Mouse (Mus musculus) spleen, adult 2 months (tissue): ENCODE results near the gene Pdgfd. TPM values are rescaled to one million over a fixed set of nuclear protein-coding genes. Genes with fewer than 3 reads are reported as not detected.

Experiments used
- DNase-seq, 2 experiments: peaks; one replicate each; pipeline versions ENCODE4 v3.0.0 to v3.0.0-alpha.2; 2012 to 2021; ENCODE audit warnings: low spot score in 2 of 2, low read depth in 1 of 2
- H3K27ac ChIP-seq: fragments of 200-500 bp; 2 replicates; pipeline ENCODE4 v1.5.1; 2012; ENCODE audit warnings: low read length, inconsistent platforms; ENCODE audit not compliant: insufficient read depth
- H3K27me3 ChIP-seq: fragments of 200-500 bp; 2 replicates; pipeline ENCODE4 v1.6.1; 2012; ENCODE audit warnings: mild to moderate bottlenecking, moderate library complexity, low read length, inconsistent platforms; ENCODE audit not compliant: control insufficient read depth, insufficient read depth
- H3K36me3 ChIP-seq: fragments of 200-500 bp; 2 replicates; pipeline ENCODE4 v1.6.1; 2012; ENCODE audit warnings: mild to moderate bottlenecking, low read length, inconsistent platforms; ENCODE audit not compliant: control insufficient read depth, insufficient read depth
- H3K4me1 ChIP-seq: fragments of 200-500 bp; 2 replicates; pipeline ENCODE4 v1.6.1; 2011; ENCODE audit warnings: inconsistent platforms; ENCODE audit not compliant: control insufficient read depth, insufficient read depth, insufficient read length
- H3K4me3 ChIP-seq: fragments of 200-500 bp; 2 replicates; pipeline ENCODE4 v1.5.1; 2011; ENCODE audit warnings: mild to moderate bottlenecking, inconsistent platforms; ENCODE audit not compliant: insufficient read depth, insufficient read length; ENCODE audit errors: extremely low read depth
- CTCF ChIP-seq: fragments of 200-500 bp; IDR thresholded peaks from 2 replicates; pipeline ENCODE4 v1.5.1; 2011; ENCODE audit warnings: mild to moderate bottlenecking, inconsistent platforms; ENCODE audit not compliant: insufficient read depth, insufficient read length, insufficient replicate concordance; ENCODE audit errors: extremely low read depth
- POLR2A ChIP-seq: fragments of 200-500 bp; IDR thresholded peaks from 2 replicates; pipeline ENCODE4 v1.6.1; 2011; ENCODE audit warnings: low read depth, low read length, inconsistent platforms
- WGBS: fragments of 180-500 bp; shearing (Covaris S2); methylation state at CpG from one replicate; pipeline ENCODE4 v1.1.7; 2018; 5-methylcytosine and 5-hydroxymethylcytosine counted together
- polyA plus RNA-seq: library from polyadenylated mRNA; depleted of rRNA; stranded (reverse); fragments of >200 nt; gene quantifications from 2 replicates; pipeline ENCODE4 v1.2.3, GENCODE M21; 2012; rRNA removed

Gene Pdgfd
- polyA plus RNA-seq, 1 experiment = 0.43 TPM

GRCm38 (mm10) chr9:6360795-6361194, 192.4 kb downstream of the Pdgfd start:
- no peak for DNase-seq
- Histone ChIP-seq H3K27me3 (no peaks in the 10 kb centered on the region), H3K4me1 (no peaks in the 10 kb centered on the region), H3K36me3 (no peaks in the 10 kb centered on the region), H3K4me3 (no peak overlapping the region), H3K27ac (no peak overlapping the region)
- 96% methylated on average over 2 of the region's 2 CpGs for WGBS
- TF ChIP-seq CTCF (no peak), POLR2A (no peak)

DNA sequence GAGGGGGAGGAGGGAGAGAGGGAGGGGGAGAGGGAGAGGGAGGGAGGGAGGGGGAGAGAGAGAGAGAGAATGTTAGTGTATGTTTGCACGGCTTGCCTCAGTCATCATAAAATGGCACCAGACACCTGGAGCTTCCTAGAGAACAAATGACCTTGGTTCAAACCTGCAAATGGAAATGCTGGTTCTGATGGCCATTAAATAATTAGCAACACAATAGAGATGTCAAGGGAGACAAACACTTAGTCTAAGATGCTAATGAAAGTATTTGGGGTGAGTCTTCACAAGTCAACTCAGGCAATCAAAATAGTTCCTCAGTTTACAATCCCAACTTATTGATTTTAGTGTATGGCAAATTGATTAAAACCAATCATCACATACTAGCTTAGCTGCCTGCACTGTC, 198.2 kb downstream of the Pdgfd start:
- no peak for TF ChIP-seq POLR2A
- TF ChIP-seq CTCF = no peak
- Histone ChIP-seq H3K4me1 (no peaks in the 10 kb centered on the region), H3K27me3 (no peaks in the 10 kb centered on the region), H3K27ac (no peak overlapping the region), H3K4me3 (no peak overlapping the region), H3K36me3 (no peaks in the 10 kb centered on the region)
- DNase-seq = no peak
- WGBS = 100% methylated on average over 1 of the region's 1 CpGs

- 0 out of 2 replicates have a peak, but pooled peaks cover 2% of the 10 kb centered on the region for H3K4me1 ChIP-seq
- TF ChIP-seq POLR2A (no peak), CTCF (no peak)
- 6% methylated on average over 1 of the region's 1 CpGs for WGBS
- H3K36me3 ChIP-seq = no peaks in the 10 kb centered on the region
- H3K27me3 ChIP-seq = no peaks in the 10 kb centered on the region
- H3K27ac ChIP-seq = no peak overlapping the region
- no peak overlapping the region for H3K4me3 ChIP-seq
- DNase-seq = no peak
These were observed 233.4 kb downstream of the Pdgfd start for GRCm38 (mm10) chr9:6401764-6402163.

GRCm38 (mm10) chr9:6406535-6406934, 238.2 kb downstream of the Pdgfd start:
- no peaks in the 10 kb centered on the region for H3K27me3 ChIP-seq
- DNase-seq = no peak
- H3K4me1 ChIP-seq = no peaks in the 10 kb centered on the region
- TF ChIP-seq POLR2A (no peak), CTCF (no peak)
- H3K36me3 ChIP-seq = no peaks in the 10 kb centered on the region
- WGBS = 75% methylated on average over 3 of the region's 3 CpGs
- H3K4me3 ChIP-seq = no peak overlapping the region
- H3K27ac ChIP-seq = no peak overlapping the region

- Histone ChIP-seq H3K36me3 (no peaks in the 10 kb centered on the region), H3K27ac (no peak overlapping the region), H3K27me3 (no peaks in the 10 kb centered on the region), H3K4me1 (no peaks in the 10 kb centered on the region), H3K4me3 (no peak overlapping the region)
- no peak for DNase-seq
- WGBS = 48% methylated on average over 4 of the region's 4 CpGs
- TF ChIP-seq CTCF = no peak
- TF ChIP-seq POLR2A = no peak
These were observed 239.6 kb downstream of the Pdgfd start for GRCm38 (mm10) chr9:6407972-6408371.

GRCm38 (mm10) chr9:6424606-6425005, 256.2 kb downstream of the Pdgfd start:
- no peak for DNase-seq
- H3K4me3 ChIP-seq = no peak overlapping the region
- H3K36me3 ChIP-seq = no peaks in the 10 kb centered on the region
- H3K27ac ChIP-seq = no peak overlapping the region
- TF ChIP-seq CTCF (no peak), POLR2A (no peak)
- no peaks in the 10 kb centered on the region for H3K27me3 ChIP-seq
- H3K4me1 ChIP-seq = no peaks in the 10 kb centered on the region

Other genes starting within 250 kb of the Pdgfd start
- not detected in 2 replicates for gene Ddi1, start 101.3 kb downstream of the Pdgfd start, polyA plus RNA-seq